Mouse (Mus musculus) forebrain, embryonic 14.5 days (tissue): ENCODE measurements around the gene Iqcm. TPM values are rescaled to one million over a fixed set of nuclear protein-coding genes. Genes with fewer than 3 reads are reported as not detected.
A peak's percentile ranks its signal among the peaks of the same experiment; 100 is the strongest.

Experiments used
- ATAC-seq: fragments of 200-750 bp; cut with Nextera tagmentation; 2 replicates; pipeline ENCODE4 v1.8.0; 2017; ENCODE audit warnings: mild to moderate bottlenecking, moderate library complexity
- DNase-seq: peaks from one replicate; pipeline ENCODE4 v3.0.0-alpha.2; 2015; ENCODE audit warnings: low spot score
- H3K27ac ChIP-seq: fragments of 300-500 bp; sonication (generic); 2 replicates; pipeline ENCODE4 v1.5.1; 2014; ENCODE audit warnings: low read depth, mild to moderate bottlenecking, control low read depth, low read length, moderate library complexity
- H3K27me3 ChIP-seq: fragments of 300-500 bp; sonication (generic); replicated peaks from 2 replicates; pipeline ENCODE4 v1.6.1; 2014; ENCODE audit warnings: low read length, control low read depth, mixed read lengths; ENCODE audit not compliant: control insufficient read depth, insufficient read depth
- H3K36me3 ChIP-seq: fragments of 300-500 bp; sonication (generic); 2 replicates; pipeline ENCODE4 v1.6.1; 2014; ENCODE audit warnings: low read length, control low read depth; ENCODE audit not compliant: control insufficient read depth, insufficient read depth
- H3K4me1 ChIP-seq: fragments of 300-500 bp; sonication (generic); 2 replicates; pipeline ENCODE4 v1.6.1; 2014; ENCODE audit warnings: antibody characterized with exemption, low read length, control low read depth; ENCODE audit not compliant: control insufficient read depth, insufficient read depth
- H3K4me2 ChIP-seq: fragments of 300-500 bp; sonication (generic); 2 replicates; pipeline ENCODE4 v1.6.1; 2014; ENCODE audit warnings: mild to moderate bottlenecking, control low read depth, low read length
- H3K4me3 ChIP-seq: fragments of 300-500 bp; sonication (generic); 2 replicates; pipeline ENCODE4 v1.5.1; 2014; ENCODE audit warnings: low read depth, low read length, control low read depth
- H3K9ac ChIP-seq: fragments of 300-500 bp; sonication (generic); 2 replicates; pipeline ENCODE4 v1.6.1; 2014; ENCODE audit warnings: mild to moderate bottlenecking, low read length, control low read depth, moderate library complexity
- H3K9me3 ChIP-seq: fragments of 300-500 bp; sonication (generic); replicated peaks from 2 replicates; pipeline ENCODE4 v1.6.1; 2016; ENCODE audit warnings: low read length, control low read depth, mixed read lengths; ENCODE audit not compliant: control insufficient read depth
- WGBS: fragments of 180-500 bp; shearing (Covaris S2); extraction: QIAGEN DNeasy Blood & Tissue Kit; methylation state at CpG from one replicate; pipeline ENCODE4 v1.1.7; 2014; 5-methylcytosine and 5-hydroxymethylcytosine counted together
- polyA plus RNA-seq: library from polyadenylated mRNA; unstranded; fragments of >200 nt; fragmentation: Nextera tagmentation; extraction: Ambion mirVana; gene quantifications from 2 replicates; pipeline ENCODE4 v1.2.1, GENCODE M21; 2014

The Iqcm gene
- polyA plus RNA-seq, 1 experiment from 2014 or later: not detected

DNA sequence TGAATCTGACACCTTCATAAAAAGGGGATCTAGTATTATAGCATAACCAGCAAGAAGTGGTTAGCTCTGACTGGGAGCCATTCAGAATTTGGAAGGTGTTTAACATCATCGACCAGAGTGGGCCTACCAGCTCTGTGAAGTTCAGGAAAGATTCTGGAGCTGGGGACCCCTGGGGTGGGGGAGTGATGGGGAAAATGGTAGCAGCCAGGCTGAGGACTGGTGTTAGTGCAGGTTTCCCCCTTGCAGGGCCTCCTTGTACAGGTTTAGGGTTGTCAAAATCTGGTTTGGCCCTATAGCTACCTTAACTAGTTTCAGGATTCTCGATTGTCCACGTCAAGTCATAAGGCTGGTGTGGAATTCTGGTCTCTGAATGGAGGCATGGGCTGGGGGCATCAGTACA lies 194.5 kb downstream of the Iqcm start:
- DNase-seq: no peak
- no peaks in the 10 kb centered on the region for H3K4me1 ChIP-seq
- no peak overlapping the region for H3K4me2 ChIP-seq
- H3K9ac ChIP-seq: no peak overlapping the region
- H3K9me3 ChIP-seq: no peaks in the 10 kb centered on the region
- H3K27me3 ChIP-seq: no peaks in the 10 kb centered on the region
- no peak overlapping the region for H3K27ac ChIP-seq
- WGBS: 86% methylated on average over 3 of the region's 3 CpGs
- no peaks in the 10 kb centered on the region for H3K36me3 ChIP-seq
- H3K4me3 ChIP-seq: no peak overlapping the region
- no peak for ATAC-seq

DNA sequence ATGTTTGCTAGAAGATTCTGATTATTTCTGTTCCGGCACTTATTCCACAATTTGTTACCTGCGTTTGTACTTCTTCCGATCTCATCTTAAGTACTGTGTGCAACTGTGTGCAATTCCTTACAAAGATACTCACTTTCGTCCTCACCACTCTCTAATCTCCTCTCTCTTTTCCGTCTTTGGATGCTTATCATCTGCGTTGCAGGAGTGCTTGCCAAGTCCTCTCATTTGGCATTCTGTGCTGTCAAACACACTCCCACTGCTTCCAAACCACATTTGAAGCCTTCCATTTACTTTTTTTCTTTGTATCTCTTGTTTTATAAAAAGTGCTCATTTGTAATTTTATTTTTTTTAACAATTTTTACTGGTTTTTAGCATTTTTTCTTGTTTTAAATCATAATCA lies 210.8 kb downstream of the Iqcm start:
- Histone ChIP-seq H3K36me3 (no peaks in the 10 kb centered on the region), H3K27ac (no peak overlapping the region), H3K9ac (no peak overlapping the region), H3K4me1 (no peaks in the 10 kb centered on the region), H3K27me3 (no peaks in the 10 kb centered on the region), H3K9me3 (no peaks in the 10 kb centered on the region), H3K4me3 (no peak overlapping the region), H3K4me2 (no peak overlapping the region)
- DNase-seq (peak; percentile 50), ATAC-seq (no peak)
- 81% methylated on average over 6 of the region's 6 CpGs for WGBS

- no peaks in the 10 kb centered on the region for H3K36me3 ChIP-seq
- H3K9me3 ChIP-seq: no peaks in the 10 kb centered on the region
- DNase-seq (no peak), ATAC-seq (no peak)
- no peak overlapping the region for H3K4me2 ChIP-seq
- H3K4me3 ChIP-seq: no peak overlapping the region
- H3K4me1 ChIP-seq: no peaks in the 10 kb centered on the region
- H3K9ac ChIP-seq: no peak overlapping the region
- 83% methylated on average over 3 of the region's 3 CpGs for WGBS
- no peaks in the 10 kb centered on the region for H3K27me3 ChIP-seq
- no peak overlapping the region for H3K27ac ChIP-seq
Observed at GRCm38 (mm10) chr8:75746561-75746960, 298.1 kb downstream of the Iqcm start.

DNA sequence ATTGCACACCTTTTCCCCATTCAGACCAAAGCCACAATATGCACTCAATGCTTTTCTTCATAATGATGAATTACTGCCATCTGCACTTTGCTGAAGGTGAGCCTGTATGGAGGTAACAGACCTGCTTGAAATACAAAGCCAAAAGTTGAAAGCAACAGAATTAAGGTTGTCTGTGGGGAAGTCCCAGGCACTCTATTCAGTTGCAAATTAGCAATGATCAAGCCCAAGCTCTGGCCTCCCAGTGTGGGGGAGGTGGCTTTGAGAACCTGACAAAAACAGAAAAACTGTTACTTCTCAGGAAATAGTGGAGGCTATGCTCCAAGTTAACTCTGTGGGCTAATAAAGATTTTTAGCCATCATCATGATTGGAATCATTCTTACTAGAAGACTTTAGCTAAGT lies 307.1 kb downstream of the Iqcm start:
- Histone ChIP-seq H3K4me1 (no peaks in the 10 kb centered on the region), H3K4me2 (no peak overlapping the region), H3K9me3 (no peaks in the 10 kb centered on the region), H3K27me3 (no peaks in the 10 kb centered on the region), H3K4me3 (no peak overlapping the region), H3K9ac (no peak overlapping the region), H3K36me3 (no peaks in the 10 kb centered on the region), H3K27ac (no peak overlapping the region)
- ATAC-seq: no peak
- DNase-seq: no peak

GRCm38 (mm10) chr8:75828468-75829132 lies 380.1 kb downstream of the Iqcm start:
- ATAC-seq (peak; percentile 89), DNase-seq (peak; percentile 87)
- H3K4me2 ChIP-seq: no peak overlapping the region
- no peaks in the 10 kb centered on the region for H3K9me3 ChIP-seq
- WGBS: 31% methylated on average over 4 of the region's 4 CpGs
- no peaks in the 10 kb centered on the region for H3K36me3 ChIP-seq
- H3K9ac ChIP-seq: no peak overlapping the region
- H3K27ac ChIP-seq: no peak overlapping the region
- no peak overlapping the region for H3K4me3 ChIP-seq
- peaks cover 32% of the 10 kb centered on the region for H3K27me3 ChIP-seq
- no peaks in the 10 kb centered on the region for H3K4me1 ChIP-seq

GRCm38 (mm10) chr8:75835245-75835644 lies 386.8 kb downstream of the Iqcm start:
- ATAC-seq: no peak

GRCm38 (mm10) chr8:75917603-75918344 lies 469.3 kb downstream of the Iqcm start:
- Histone ChIP-seq H3K4me1 (no peaks in the 10 kb centered on the region), H3K9ac (no peak overlapping the region), H3K9me3 (no peaks in the 10 kb centered on the region), H3K36me3 (no peaks in the 10 kb centered on the region), H3K4me3 (no peak overlapping the region), H3K27ac (no peak overlapping the region), H3K27me3 (no peaks in the 10 kb centered on the region), H3K4me2 (no peak overlapping the region)
- DNase-seq (peak; percentile 0), ATAC-seq (no peak)
- WGBS: 67% methylated on average over 15 of the region's 15 CpGs

More at GRCm38 (mm10) chr8:75835245-75835644, 386.8 kb downstream of the Iqcm start:
- Histone ChIP-seq H3K27ac (no peak overlapping the region), H3K36me3 (no peaks in the 10 kb centered on the region), H3K9me3 (no peaks in the 10 kb centered on the region), H3K4me3 (no peak overlapping the region), H3K4me2 (no peak overlapping the region), H3K4me1 (no peaks in the 10 kb centered on the region), H3K27me3 (peaks cover 24% of the 10 kb centered on the region), H3K9ac (no peak overlapping the region)
- WGBS: 68% methylated on average over 2 of the region's 2 CpGs
- no peak for DNase-seq

DNA sequence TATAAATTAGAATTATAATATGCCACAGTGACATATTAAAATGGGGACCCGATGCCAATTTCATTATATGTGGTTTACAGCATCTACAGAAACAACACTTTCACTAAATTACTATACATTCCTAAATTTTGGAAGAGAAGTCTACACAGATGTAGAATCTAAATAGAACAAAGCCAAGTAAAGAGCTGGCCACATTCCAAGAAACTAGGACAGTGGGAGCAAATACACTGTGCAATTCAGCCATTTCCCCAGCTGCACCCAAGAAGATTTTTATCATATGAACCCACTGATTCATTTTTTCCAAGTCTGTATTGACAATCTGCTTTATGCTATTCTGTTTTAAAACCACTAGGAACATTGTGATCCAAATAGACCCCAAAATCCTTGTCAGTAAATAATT lies 500.7 kb downstream of the Iqcm start:
- WGBS: 70% methylated on average over 1 of the region's 1 CpGs
- peak; percentile 25 for DNase-seq

GRCm38 (mm10) chr8:75956016-75956415 lies 507.5 kb downstream of the Iqcm start:
- Histone ChIP-seq H3K9me3 (no peaks in the 10 kb centered on the region), H3K4me1 (no peaks in the 10 kb centered on the region), H3K4me3 (no peak overlapping the region), H3K36me3 (no peaks in the 10 kb centered on the region), H3K4me2 (no peak overlapping the region), H3K27ac (no peak overlapping the region), H3K27me3 (no peaks in the 10 kb centered on the region), H3K9ac (no peak overlapping the region)
- no peak for ATAC-seq
- WGBS: 89% methylated on average over 2 of the region's 2 CpGs
- DNase-seq: no peak

More for the DNA sequence above, 500.7 kb downstream of the Iqcm start:
- H3K9me3 ChIP-seq: no peaks in the 10 kb centered on the region
- H3K4me1 ChIP-seq: no peaks in the 10 kb centered on the region
- no peak overlapping the region for H3K9ac ChIP-seq
- no peak overlapping the region for H3K4me2 ChIP-seq
- no peak overlapping the region for H3K27ac ChIP-seq
- no peaks in the 10 kb centered on the region for H3K36me3 ChIP-seq
- no peak for ATAC-seq
- H3K4me3 ChIP-seq: no peak overlapping the region
- H3K27me3 ChIP-seq: no peaks in the 10 kb centered on the region
